ENCODE assay signal across 19 mouse cellular contexts in genomic region chr15:62301567-62301966, GRCm38 (mm10).
"Had no signal": no experiment of that assay in that cellular context is flagged by ENCODE, and none has a peak within 500 bp of the region (broad histone marks: within the 10 kb centered on the region; RNA-seq: fewer than 3 reads in every experiment).

No protein-coding gene starts in this region.

- H3K9me3 ChIP-seq: lung, embryonic 15.5 days; megakaryocyte, embryonic 14.5 days; midbrain, embryonic 13.5 days; midbrain, embryonic 15.5 days; neural tube, embryonic 13.5 days; neural tube, embryonic 15.5 days had no signal

- H3K4me1 ChIP-seq: lung, embryonic 15.5 days; megakaryocyte, embryonic 14.5 days; midbrain, embryonic 13.5 days; midbrain, embryonic 15.5 days; neural tube, embryonic 13.5 days; neural tube, embryonic 15.5 days had no signal

- H3K4me2 ChIP-seq: lung, embryonic 15.5 days; midbrain, embryonic 11.5 days; midbrain, embryonic 13.5 days; midbrain, embryonic 15.5 days; neural tube, embryonic 13.5 days; neural tube, embryonic 15.5 days had no signal

- DNase-seq: lung, adult 2 months; lung, postnatal 14 days; retina, postnatal 1 day; right cerebral cortex, adult 18-20 months; right cerebral cortex, postnatal 25 days; right cerebral cortex, postnatal 4 days; spleen, adult 18-20 months; thymus, adult 18-20 months; thymus, postnatal 14 days; thymus, postnatal 36 days had no signal

- H3K9ac ChIP-seq: lung, embryonic 15.5 days; midbrain, embryonic 13.5 days; midbrain, embryonic 15.5 days; neural tube, embryonic 13.5 days; neural tube, embryonic 15.5 days had no signal

- H3K27me3 ChIP-seq: lung, embryonic 15.5 days; midbrain, embryonic 13.5 days; midbrain, embryonic 15.5 days; neural tube, embryonic 13.5 days; neural tube, embryonic 15.5 days had no signal

- H3K27ac ChIP-seq: lung, embryonic 15.5 days; macrophage; midbrain, embryonic 13.5 days; midbrain, embryonic 15.5 days; neural tube, embryonic 13.5 days; neural tube, embryonic 15.5 days had no signal

- H3K4me3 ChIP-seq: lung, embryonic 15.5 days; megakaryocyte, embryonic 14.5 days; midbrain, embryonic 13.5 days; midbrain, embryonic 15.5 days; neural tube, embryonic 13.5 days; neural tube, embryonic 15.5 days had no signal

- ATAC-seq: lung, postnatal 0 days; midbrain, embryonic 13.5 days; midbrain, embryonic 15.5 days had no signal

- H3K36me3 ChIP-seq: lung, embryonic 15.5 days; midbrain, embryonic 13.5 days; midbrain, embryonic 15.5 days; neural tube, embryonic 13.5 days; neural tube, embryonic 15.5 days had no signal
